Mouse (Mus musculus): ENCODE data around the gene Tpm1. TPM values are rescaled to one million over a fixed set of nuclear protein-coding genes. Genes with fewer than 3 reads are reported as not detected.

The Tpm1 gene
- polyA plus RNA-seq, 1 experiment from 2014 or later, result 1,186 TPM

DNA sequence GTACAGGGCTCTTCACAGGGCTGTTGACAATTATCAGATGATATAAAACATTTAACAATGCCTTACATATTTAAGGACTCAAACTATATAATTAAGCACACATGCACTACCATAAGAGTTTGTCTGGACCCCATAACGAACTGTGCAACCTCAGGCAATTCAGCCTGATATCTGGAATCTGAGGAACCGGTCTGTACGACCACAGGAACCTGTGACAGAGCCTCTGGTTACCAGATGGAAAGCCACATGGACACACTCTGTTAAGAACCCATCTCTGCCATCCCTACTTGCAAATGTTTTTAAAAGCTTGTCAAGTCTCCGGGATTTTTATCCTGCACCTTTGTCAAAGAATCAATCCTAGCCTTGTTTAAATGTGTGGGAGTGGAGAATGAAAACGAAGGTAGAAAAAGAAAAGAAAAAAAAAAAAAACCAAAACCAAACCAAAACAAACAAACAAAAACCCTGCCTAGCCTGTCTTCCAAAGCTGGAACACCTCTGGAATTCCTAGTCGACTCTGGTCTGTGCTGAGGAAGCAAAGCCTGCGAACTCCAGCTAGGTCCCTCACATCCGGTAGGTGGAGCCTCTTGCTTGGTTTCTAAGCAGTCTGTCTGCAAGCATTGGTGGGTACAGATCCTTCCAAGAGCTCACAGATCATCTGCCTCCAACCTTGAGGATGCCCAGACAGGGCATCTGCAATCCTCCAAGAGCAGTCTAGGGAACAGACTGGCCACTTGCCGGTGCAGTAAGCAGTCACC lies 4.5 kb downstream of the Tpm1 start:
- no peak for ATAC-seq (replicated peaks; ENCODE audit: low FRiP score, low TSS enrichment, low read depth)
- Histone ChIP-seq H3K27me3 (replicated peaks; ENCODE audit: control insufficient read depth, insufficient read depth, low read length) (no peaks in the 10 kb centered on the region), H3K4me1 (replicated peaks; ENCODE audit: control insufficient read depth, insufficient read depth, low read length) (peaks cover 55% of the 10 kb centered on the region), H3K36me3 (ENCODE audit: control insufficient read depth, insufficient read depth, low read length) (peaks cover 5% of the 10 kb centered on the region; the same call in 1 of the 2 replicates), H3K4me2 (ENCODE audit: low read length) (peak overlapping the region; percentile 82), H3K27ac (ENCODE audit: low read depth) (peak overlapping the region; percentile 94), H3K4me3 (ENCODE audit: low read depth, low read length) (peak overlapping the region; percentile 92), H3K9ac (ENCODE audit: low read length) (peak overlapping the region; percentile 37; the same call in 1 of the 2 replicates), H3K9me3 (ENCODE audit: control insufficient read depth, low read length) (no peaks in the 10 kb centered on the region)
- peak; percentile 74 for DNase-seq (ENCODE audit: low spot score)
- WGBS, result 24% methylated on average over 9 of the region's 9 CpGs

DNA sequence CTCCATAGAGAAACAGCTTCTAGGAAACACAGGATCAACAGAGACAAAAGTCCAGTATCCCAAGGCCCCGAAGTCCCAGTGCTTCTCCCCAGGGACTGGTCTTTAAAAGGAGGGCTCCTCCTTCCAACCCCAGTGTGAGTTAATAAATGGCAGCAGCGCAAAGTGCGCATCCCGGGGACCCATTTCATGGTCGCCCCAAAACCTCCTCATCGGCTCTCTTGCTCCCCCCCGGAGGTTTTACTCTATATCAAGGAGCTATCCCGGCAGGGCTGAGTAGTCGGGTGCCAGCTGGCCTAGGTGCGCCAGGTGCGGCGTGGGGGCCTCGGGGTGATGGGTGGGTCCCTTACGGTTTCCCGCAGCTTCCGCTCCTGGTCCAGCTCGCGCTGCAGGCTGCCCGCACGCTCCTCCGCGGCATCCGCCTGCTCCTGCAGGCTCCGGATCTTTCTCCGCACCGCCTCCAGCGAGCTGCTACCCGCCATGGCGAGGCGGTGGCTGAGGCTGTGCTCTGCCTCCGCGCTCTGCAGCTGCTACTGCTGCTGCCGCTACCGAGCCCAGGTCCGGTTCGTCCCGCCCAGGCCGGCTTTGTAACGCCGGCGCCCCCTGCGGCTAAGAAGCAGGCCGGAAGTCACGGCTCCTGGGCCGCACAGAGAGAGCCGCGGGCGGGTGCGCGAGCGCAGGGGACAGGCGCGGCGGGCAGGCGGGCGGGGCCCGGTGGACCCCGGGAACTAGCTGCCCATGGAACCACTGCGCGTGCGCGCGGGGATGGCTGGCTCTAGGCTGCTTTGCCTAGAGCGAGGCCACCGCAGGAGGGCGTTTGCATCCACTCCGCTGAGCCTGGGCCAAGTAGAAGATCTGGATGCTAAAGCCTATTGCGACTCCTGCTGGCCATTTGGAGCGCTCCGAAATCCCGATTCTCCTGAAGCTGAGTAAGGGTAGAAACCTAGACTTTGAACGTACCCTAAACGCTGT lies 5.7 kb downstream of the Tpm1 start:
- Histone ChIP-seq H3K4me3 (ENCODE audit: low read depth, low read length) (peak overlapping the region; percentile 92), H3K4me2 (ENCODE audit: low read length) (peak overlapping the region; percentile 82), H3K4me1 (replicated peaks; ENCODE audit: control insufficient read depth, insufficient read depth, low read length) (peaks cover 59% of the 10 kb centered on the region), H3K36me3 (ENCODE audit: control insufficient read depth, insufficient read depth, low read length) (peaks cover 18% of the 10 kb centered on the region), H3K27ac (ENCODE audit: low read depth) (peak overlapping the region; percentile 94), H3K9me3 (ENCODE audit: control insufficient read depth, low read length) (no peaks in the 10 kb centered on the region), H3K27me3 (replicated peaks; ENCODE audit: control insufficient read depth, insufficient read depth, low read length) (no peaks in the 10 kb centered on the region), H3K9ac (ENCODE audit: low read length) (peak overlapping the region; percentile 80)
- peak; percentile 97 for DNase-seq (ENCODE audit: low spot score)
- under 1% methylated on average over 72 of the region's 73 CpGs for WGBS
- ATAC-seq (replicated peaks; ENCODE audit: low FRiP score, low TSS enrichment, low read depth), result peak; percentile 89

DNA sequence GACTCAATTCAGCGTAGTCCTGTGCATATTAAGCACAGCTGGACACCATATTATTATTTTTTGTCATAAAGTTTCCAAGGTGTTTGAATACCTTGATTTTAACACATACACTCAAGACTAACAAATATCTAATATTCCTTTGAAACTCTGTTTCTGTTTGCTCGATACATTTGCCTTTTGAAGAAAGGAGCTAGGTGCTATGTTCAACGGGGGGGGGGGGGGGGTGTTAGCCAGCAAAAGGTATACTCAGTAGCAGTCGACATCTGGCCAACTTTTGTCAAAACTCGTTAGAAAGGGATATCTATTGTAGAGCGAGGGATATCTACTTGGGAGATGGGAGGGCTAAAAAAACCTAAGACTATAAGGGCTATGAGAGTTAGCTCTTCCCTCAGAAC lies 6.4 kb downstream of the Tpm1 start:
- peaks cover 59% of the 10 kb centered on the region for H3K4me1 ChIP-seq (replicated peaks; ENCODE audit: control insufficient read depth, insufficient read depth, low read length)
- H3K36me3 ChIP-seq (ENCODE audit: control insufficient read depth, insufficient read depth, low read length), result peaks cover 25% of the 10 kb centered on the region

DNA sequence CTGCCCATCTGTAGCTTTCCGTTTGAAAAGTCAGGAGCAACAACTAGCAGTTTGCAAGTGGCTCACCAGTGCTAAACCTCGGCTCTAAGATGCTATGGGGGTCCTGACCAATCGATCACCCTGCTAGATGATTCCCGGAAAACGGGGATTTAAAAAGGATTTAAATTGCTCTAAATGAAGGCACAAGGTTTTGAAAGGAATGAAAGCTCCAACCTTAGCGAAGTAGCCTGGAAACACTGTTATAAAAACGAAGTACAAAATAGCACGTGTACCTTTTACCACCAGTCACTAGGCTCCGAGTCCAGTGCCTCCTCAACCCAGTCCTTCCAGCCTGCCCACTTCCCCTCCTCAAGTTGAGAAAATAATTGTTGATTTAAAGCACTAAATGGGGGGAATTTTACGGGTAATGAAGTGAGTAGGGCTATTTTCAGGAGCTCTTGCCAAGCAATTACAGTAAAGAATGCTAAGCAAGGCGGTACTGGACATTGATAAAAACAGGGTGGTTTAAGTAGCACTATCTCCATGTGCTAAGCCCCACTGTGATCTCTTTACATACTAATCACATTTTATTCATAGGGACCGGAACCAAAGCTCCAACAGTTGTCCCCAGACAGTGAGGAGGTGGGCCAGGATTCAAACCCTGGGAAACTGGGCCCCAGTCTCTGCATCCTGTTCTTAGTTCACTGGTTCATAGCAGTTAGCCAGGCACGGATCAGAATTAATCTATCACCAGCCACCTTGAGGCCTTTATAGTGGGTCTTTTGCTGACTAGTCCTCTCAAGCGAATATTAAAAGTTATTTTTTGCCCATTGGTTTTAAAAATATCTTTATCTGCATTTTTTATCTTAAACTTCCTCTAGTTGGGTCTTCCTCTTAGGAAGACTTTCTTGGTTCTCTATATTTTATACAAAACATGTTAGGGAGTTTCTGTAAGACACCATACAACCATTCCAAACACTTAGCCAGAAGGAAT lies 7.1 kb downstream of the Tpm1 start:
- peak overlapping the region; percentile 92 for H3K4me3 ChIP-seq (ENCODE audit: low read depth, low read length)
- H3K36me3 ChIP-seq (ENCODE audit: control insufficient read depth, insufficient read depth, low read length), result peaks cover 31% of the 10 kb centered on the region
- no peaks in the 10 kb centered on the region for H3K9me3 ChIP-seq (ENCODE audit: control insufficient read depth, low read length)
- peak overlapping the region; percentile 82 for H3K4me2 ChIP-seq (ENCODE audit: low read length)
- H3K27me3 ChIP-seq (replicated peaks; ENCODE audit: control insufficient read depth, insufficient read depth, low read length), result no peaks in the 10 kb centered on the region
- H3K27ac ChIP-seq (ENCODE audit: low read depth), result peak overlapping the region; percentile 94
- 34% methylated on average over 14 of the region's 14 CpGs for WGBS
- ATAC-seq (replicated peaks; ENCODE audit: low FRiP score, low TSS enrichment, low read depth) (no peak), DNase-seq (ENCODE audit: low spot score) (no peak)
- peaks cover 59% of the 10 kb centered on the region for H3K4me1 ChIP-seq (replicated peaks; ENCODE audit: control insufficient read depth, insufficient read depth, low read length)
- peak overlapping the region; percentile 80 for H3K9ac ChIP-seq (ENCODE audit: low read length)

More for the DNA sequence above, 6.4 kb downstream of the Tpm1 start:
- no peaks in the 10 kb centered on the region for H3K9me3 ChIP-seq (ENCODE audit: control insufficient read depth, low read length)
- peak overlapping the region; percentile 82 for H3K4me2 ChIP-seq (ENCODE audit: low read length)
- peak overlapping the region; percentile 92 for H3K4me3 ChIP-seq (ENCODE audit: low read depth, low read length)
- H3K27ac ChIP-seq (ENCODE audit: low read depth), result peak overlapping the region; percentile 94
- ATAC-seq (replicated peaks; ENCODE audit: low FRiP score, low TSS enrichment, low read depth), result no peak
- WGBS, result 16% methylated on average over 6 of the region's 6 CpGs
- peak overlapping the region; percentile 80 for H3K9ac ChIP-seq (ENCODE audit: low read length)
- H3K27me3 ChIP-seq (replicated peaks; ENCODE audit: control insufficient read depth, insufficient read depth, low read length), result no peaks in the 10 kb centered on the region
- DNase-seq (ENCODE audit: low spot score), result no peak

DNA sequence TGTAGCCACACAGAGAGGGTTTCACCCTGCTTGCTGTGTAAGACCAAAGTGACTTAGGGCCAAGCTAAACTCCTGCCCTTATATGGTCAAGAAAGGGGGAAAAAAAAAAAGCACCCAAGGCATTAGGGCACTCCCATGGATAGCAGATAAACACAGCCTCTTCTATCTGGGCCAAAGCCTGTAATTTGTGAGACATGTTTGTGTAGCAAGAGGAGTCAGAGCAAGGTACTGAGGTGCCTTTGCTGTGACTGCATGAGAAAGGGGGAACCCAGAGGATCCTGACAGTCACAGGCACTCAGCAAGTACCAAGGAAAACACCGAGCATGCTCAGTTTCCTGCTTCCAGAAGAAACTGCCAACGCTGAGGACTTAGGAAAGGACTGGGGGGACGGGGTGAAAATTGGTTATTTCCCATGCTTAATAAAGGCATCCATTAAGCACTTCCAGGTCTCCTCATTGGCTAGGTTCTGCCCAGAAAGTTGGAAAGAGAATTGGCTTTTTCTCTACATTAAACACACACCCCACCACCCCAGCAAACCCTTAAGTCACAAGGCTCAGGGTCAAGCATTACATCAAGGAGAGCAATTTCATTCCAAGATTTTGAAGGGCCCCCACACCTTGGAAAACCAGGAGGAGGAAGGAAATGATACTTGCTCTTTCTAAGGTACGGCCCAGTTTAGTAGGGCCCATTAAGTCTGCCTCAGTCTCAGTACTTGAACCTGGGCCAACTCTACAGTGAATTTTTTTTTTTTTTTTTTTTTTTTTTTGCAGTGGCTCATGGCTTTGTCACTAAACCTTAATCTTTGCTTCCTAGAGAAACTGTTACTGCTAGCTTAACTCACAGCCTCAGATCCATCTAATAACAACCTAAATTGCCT lies 8.0 kb downstream of the Tpm1 start:
- H3K27ac ChIP-seq (ENCODE audit: low read depth), result peak overlapping the region; percentile 94
- H3K9me3 ChIP-seq (ENCODE audit: control insufficient read depth, low read length), result no peaks in the 10 kb centered on the region
- H3K4me1 ChIP-seq (replicated peaks; ENCODE audit: control insufficient read depth, insufficient read depth, low read length), result peaks cover 59% of the 10 kb centered on the region
- ATAC-seq (replicated peaks; ENCODE audit: low FRiP score, low TSS enrichment, low read depth), result no peak
- no peaks in the 10 kb centered on the region for H3K27me3 ChIP-seq (replicated peaks; ENCODE audit: control insufficient read depth, insufficient read depth, low read length)
- peak overlapping the region; percentile 80 for H3K9ac ChIP-seq (ENCODE audit: low read length)
- H3K4me3 ChIP-seq (ENCODE audit: low read depth, low read length), result peak overlapping the region; percentile 92
- DNase-seq (ENCODE audit: low spot score), result no peak
- peaks cover 40% of the 10 kb centered on the region for H3K36me3 ChIP-seq (ENCODE audit: control insufficient read depth, insufficient read depth, low read length)
- peak overlapping the region; percentile 82 for H3K4me2 ChIP-seq (ENCODE audit: low read length)
- 28% methylated on average over 4 of the region's 4 CpGs for WGBS

DNA sequence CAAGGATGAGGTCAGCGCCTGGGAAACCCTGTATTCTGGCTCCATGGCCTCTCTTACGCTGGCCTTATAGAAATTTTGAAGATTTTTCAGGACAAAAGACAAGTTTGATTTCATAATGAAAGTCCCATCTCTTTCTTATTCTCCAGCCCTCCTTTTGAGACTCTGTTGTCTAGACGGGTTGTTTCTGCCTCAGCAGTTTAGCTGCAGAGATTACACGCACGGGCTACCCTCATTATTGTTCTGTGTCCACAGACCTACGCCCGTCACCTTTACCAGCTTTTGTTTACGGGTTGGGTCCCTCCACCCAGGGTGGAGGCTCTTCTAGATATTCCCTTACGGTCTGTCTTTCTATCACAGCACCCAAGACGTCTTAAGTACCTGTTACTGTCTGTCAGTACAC lies 9.3 kb downstream of the Tpm1 start:
- H3K9ac ChIP-seq (ENCODE audit: low read length), result no peak overlapping the region
- peak overlapping the region; percentile 40; the same call in 1 of the 2 replicates for H3K27ac ChIP-seq (ENCODE audit: low read depth)
- peak overlapping the region; percentile 82 for H3K4me2 ChIP-seq (ENCODE audit: low read length)
- H3K9me3 ChIP-seq (ENCODE audit: control insufficient read depth, low read length), result peaks cover 12% of the 10 kb centered on the region; the same call in 1 of the 2 replicates
- 61% methylated on average over 10 of the region's 10 CpGs for WGBS
- no peaks in the 10 kb centered on the region for H3K27me3 ChIP-seq (replicated peaks; ENCODE audit: control insufficient read depth, insufficient read depth, low read length)
- DNase-seq (ENCODE audit: low spot score) (no peak), ATAC-seq (replicated peaks; ENCODE audit: low FRiP score, low TSS enrichment, low read depth) (no peak)
- H3K4me3 ChIP-seq (ENCODE audit: low read depth, low read length), result no peak overlapping the region
- peaks cover 51% of the 10 kb centered on the region for H3K36me3 ChIP-seq (ENCODE audit: control insufficient read depth, insufficient read depth, low read length)
- peaks cover 45% of the 10 kb centered on the region for H3K4me1 ChIP-seq (replicated peaks; ENCODE audit: control insufficient read depth, insufficient read depth, low read length)

DNA sequence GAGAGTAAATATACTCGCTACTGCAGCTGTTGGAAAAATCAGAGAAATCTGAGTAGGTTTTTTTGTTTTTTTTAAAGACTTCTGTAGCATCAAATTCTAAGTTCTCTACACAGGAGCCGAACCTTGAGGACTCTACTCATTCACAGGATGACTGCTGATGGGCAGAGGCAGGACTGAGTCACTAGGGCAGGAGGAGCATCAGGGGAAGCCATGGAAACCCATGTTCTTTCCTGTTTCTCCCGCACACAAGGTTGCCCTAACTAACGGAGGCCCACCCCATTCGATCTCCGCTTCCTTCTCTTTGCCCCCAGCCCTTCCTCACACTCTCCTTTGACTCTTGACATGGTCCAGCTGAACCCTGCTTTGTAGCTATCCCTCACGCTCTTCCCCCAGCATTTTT lies 10.5 kb downstream of the Tpm1 start:
- Histone ChIP-seq H3K4me1 (replicated peaks; ENCODE audit: control insufficient read depth, insufficient read depth, low read length) (peaks cover 39% of the 10 kb centered on the region), H3K9me3 (ENCODE audit: control insufficient read depth, low read length) (peaks cover 14% of the 10 kb centered on the region; the same call in 1 of the 2 replicates), H3K4me2 (ENCODE audit: low read length) (no peak overlapping the region), H3K36me3 (ENCODE audit: control insufficient read depth, insufficient read depth, low read length) (peaks cover 63% of the 10 kb centered on the region), H3K4me3 (ENCODE audit: low read depth, low read length) (no peak overlapping the region), H3K9ac (ENCODE audit: low read length) (no peak overlapping the region), H3K27ac (ENCODE audit: low read depth) (no peak overlapping the region), H3K27me3 (replicated peaks; ENCODE audit: control insufficient read depth, insufficient read depth, low read length) (no peaks in the 10 kb centered on the region)
- no peak for ATAC-seq (replicated peaks; ENCODE audit: low FRiP score, low TSS enrichment, low read depth)
- DNase-seq (ENCODE audit: low spot score), result no peak
- 89% methylated on average over 7 of the region's 7 CpGs for WGBS

Measured in intestine, embryonic 14.5 days (tissue).